Mouse (Mus musculus): ENCODE measurements around the gene Stard3. TPM values are rescaled to one million over a fixed set of nuclear protein-coding genes. Genes with fewer than 3 reads are reported as not detected.
"Not testable (repeated sequence)": the region's sequence is repeated elsewhere in the genome, so short reads cannot be mapped to it uniquely, and the experiment has no call there.

The Stard3 gene
- total RNA-seq, 1 experiment from 2014 or later = 36.2 TPM

GRCm38 (mm10) chr11:98367171-98367862, 9.1 kb downstream of the Stard3 start:
- no peak for ATAC-seq (ENCODE audit: extremely low read depth, insufficient number of reproducible peaks, low FRiP score, poor library complexity, severe bottlenecking)

DNA sequence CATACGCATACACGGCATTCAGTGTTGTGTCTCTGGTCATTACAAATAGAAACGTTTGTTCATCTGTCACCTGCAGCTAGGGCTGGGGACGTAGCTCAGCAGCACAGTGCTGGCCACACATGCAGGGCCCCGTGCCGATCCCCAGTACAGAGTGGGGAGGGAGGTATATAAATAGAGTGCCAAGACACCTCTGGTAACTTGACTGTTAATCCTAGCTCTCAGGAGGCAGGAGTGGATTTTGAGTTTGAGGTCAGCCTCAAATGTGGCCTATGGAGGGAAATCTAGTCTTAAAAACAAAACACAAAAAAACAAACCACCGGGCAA, 9.7 kb downstream of the Stard3 start:
- ATAC-seq (ENCODE audit: extremely low read depth, insufficient number of reproducible peaks, low FRiP score, poor library complexity, severe bottlenecking) = no peak

- ATAC-seq (ENCODE audit: extremely low read depth, insufficient number of reproducible peaks, low FRiP score, poor library complexity, severe bottlenecking) = no peak
Observed at GRCm38 (mm10) chr11:98369337-98369736, 11.2 kb downstream of the Stard3 start.

DNA sequence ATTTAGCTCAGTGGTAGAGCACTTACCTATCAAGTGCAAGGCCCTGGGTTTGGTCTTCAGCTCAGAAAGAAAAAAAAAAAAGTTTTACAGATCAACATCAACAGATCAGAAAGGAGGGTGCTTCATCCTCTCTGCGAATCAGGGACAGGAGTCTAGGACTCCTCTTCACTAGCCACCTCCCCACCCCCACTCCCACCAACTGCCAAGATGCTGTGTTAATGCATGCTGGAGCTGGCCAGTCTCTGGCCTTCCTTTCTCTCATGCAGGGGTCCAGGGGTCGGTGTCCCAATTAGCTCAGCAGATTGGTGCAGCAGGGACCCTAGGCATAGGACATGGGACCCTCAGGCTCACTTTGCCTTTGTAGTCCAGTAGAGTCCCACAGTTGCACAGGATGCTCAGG, 12.4 kb downstream of the Stard3 start:
- no peak for ATAC-seq (ENCODE audit: extremely low read depth, insufficient number of reproducible peaks, low FRiP score, poor library complexity, severe bottlenecking)

GRCm38 (mm10) chr11:98371556-98372240, 13.5 kb downstream of the Stard3 start:
- no peak for ATAC-seq (ENCODE audit: extremely low read depth, insufficient number of reproducible peaks, low FRiP score, poor library complexity, severe bottlenecking)

DNA sequence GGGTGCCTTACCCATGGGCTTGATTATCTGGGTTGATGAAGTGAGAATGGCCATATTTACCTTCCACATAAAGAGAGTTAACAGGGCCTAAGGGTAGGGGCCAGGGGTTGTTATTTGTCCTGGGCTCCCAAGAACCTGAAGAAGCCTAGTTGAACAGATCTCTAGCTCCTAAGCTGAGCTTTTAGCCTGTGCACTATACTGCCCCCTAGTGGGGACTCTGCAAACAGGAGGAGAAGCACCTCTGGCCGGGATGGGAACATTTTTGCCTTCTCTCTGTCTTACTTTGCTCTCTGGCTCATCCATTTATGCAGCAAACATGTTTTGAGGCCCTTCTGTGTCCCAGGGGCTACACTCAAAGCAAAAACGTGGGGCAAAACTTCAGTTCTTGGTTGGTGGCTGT, 14.2 kb downstream of the Stard3 start:
- peak; percentile 50; the same call in 1 of the 2 replicates for ATAC-seq (ENCODE audit: extremely low read depth, insufficient number of reproducible peaks, low FRiP score, poor library complexity, severe bottlenecking)

DNA sequence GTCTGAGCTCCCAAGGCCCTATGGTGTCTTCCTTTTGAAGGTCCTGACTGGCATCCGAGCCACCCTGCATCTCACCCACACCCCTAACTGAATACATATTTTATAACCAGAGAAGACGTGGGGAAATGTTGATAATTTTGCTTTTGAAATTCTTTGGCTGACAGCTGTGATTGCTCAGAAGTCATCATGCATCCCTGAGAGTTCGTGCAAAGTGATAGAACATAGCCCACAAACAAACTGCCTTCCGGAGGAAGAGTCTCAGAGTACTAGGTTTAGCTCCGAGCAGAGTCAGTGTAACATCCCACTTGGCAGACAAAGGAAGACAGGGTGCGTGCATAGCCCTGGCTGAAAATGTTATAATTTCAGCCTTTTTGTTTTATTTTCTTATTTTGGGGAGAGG, 15.1 kb downstream of the Stard3 start:
- ATAC-seq (ENCODE audit: extremely low read depth, insufficient number of reproducible peaks, low FRiP score, poor library complexity, severe bottlenecking) = no peak

- no peak for ATAC-seq (ENCODE audit: extremely low read depth, insufficient number of reproducible peaks, low FRiP score, poor library complexity, severe bottlenecking)
Observed at GRCm38 (mm10) chr11:98374266-98374665, 16.1 kb downstream of the Stard3 start.

DNA sequence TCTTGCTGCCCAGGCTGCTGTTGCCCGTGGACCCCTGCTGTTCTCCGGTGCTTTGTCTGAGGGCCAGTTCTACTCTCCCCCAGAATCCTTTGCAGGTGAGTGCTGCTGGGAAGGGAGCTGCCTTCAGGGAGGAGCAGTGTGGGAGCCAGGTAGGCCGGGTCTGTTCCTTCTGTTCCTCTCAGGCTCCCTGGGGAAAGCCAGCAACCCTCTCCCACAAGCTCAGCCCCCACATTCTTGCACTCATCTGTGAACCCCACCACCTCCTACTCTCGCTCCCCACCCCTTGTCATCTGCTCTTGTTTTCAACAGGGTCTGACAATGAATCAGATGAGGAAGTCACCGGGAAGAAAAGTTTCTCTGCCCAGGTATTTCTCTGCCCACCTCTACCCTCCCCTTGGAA, 18.6 kb downstream of the Stard3 start:
- no peak for ATAC-seq (ENCODE audit: extremely low read depth, insufficient number of reproducible peaks, low FRiP score, poor library complexity, severe bottlenecking)

GRCm38 (mm10) chr11:98377787-98378186, 19.6 kb downstream of the Stard3 start:
- ATAC-seq (ENCODE audit: extremely low read depth, insufficient number of reproducible peaks, low FRiP score, poor library complexity, severe bottlenecking) = no peak

GRCm38 (mm10) chr11:98379379-98379778, 21.2 kb downstream of the Stard3 start:
- no peak for ATAC-seq (ENCODE audit: extremely low read depth, insufficient number of reproducible peaks, low FRiP score, poor library complexity, severe bottlenecking)

DNA sequence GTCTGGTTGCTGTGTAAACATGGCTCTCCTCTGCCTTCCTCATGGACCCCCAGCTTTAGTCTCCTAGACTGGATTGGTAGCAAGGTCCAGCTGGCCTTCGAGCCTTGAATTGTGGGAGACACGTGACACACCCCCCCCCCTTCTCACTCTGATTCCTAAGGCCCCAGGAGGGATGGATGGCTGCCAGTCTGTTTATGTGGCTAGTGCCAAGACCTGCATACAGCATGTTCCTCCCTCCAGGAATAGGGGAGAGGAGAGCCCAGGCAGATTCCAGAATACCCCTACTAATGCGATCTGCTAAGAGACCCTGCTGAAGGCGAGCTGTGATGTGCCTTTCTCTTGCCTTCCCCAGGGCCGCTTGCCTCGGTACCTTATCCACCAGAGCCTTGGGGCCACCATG, 21.9 kb downstream of the Stard3 start:
- ATAC-seq (ENCODE audit: extremely low read depth, insufficient number of reproducible peaks, low FRiP score, poor library complexity, severe bottlenecking) = no peak

GRCm38 (mm10) chr11:98381651-98382050, 23.5 kb downstream of the Stard3 start:
- no peak for ATAC-seq (ENCODE audit: extremely low read depth, insufficient number of reproducible peaks, low FRiP score, poor library complexity, severe bottlenecking)

DNA sequence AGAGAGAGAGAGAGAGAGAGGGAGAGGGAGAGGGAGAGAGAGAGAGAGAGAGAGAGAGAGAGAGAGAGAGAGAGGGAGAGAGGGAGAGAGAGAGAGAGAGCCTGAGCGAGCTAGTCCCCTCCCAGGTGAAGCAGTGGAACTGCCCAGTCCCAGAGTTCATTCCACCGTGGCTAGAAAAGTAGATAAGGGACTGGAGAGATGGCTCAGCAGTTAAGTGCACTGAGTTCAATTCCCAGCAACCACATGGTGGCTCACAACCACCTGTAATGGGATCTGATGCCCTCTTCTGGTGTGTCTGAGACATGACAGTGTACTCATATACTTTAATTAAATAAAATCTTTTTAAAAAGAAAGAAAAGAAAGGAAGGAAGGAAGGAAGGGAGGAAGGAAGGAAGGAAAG, 24.2 kb downstream of the Stard3 start:
- ATAC-seq (ENCODE audit: extremely low read depth, insufficient number of reproducible peaks, low FRiP score, poor library complexity, severe bottlenecking) = not testable (repeated sequence)

DNA sequence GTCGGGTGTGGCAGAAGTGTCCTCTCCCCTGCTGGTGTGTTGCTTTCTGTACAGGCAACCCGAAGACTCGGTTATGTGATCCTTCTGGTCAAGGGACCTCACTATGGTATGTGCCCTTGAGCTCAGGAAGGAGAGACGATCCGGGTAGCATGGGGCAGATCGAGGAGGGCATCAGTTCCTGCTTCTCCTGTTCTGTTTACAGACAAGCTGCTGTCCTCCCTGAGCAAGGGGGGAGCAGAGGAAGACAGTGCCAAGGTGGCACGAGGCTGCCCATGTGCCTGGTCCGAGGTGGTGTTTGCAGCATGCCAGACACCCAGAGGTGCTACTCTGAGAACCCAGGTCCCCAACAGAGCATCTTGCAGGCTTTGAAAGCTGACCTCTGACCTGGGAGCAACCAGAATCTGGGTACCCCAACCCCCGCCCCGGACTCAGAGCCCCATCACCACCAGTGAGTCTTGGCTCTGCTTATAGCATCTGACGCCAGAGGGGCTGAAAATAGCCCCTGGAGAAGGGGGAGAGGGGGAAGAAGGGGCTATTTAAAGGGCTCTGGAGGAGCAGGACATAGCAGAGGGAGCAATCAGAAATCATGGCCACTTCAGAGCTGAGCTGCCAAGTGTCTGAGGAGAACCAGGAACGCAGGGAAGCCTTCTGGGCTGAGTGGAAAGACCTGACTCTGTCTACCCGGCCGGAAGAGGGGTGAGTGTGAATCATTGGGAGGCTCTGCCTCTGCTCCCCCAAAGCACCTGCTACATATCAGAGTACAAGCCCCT, 25.3 kb downstream of the Stard3 start, which contains the start of gene Tcap:
TSS of gene Tcap (plus strand) at position 551 of the 770 bp plus-strand sequence.
- no peak for ATAC-seq (ENCODE audit: extremely low read depth, insufficient number of reproducible peaks, low FRiP score, poor library complexity, severe bottlenecking)

DNA sequence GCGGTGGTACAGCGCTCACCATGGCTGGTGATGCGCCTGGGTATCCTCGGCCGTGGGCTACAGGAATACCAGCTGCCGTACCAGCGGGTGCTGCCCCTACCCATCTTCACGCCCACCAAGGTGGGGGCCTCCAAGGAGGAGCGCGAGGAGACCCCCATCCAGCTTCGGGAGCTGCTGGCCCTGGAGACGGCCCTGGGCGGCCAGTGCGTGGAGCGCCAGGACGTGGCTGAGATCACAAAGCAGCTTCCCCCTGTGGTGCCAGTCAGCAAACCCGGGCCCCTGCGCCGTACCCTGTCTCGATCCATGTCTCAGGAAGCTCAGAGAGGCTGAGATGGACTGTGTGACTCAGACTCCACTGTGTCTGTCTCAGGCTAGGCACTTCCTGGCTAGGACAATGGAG, 26.0 kb downstream of the Stard3 start:
- ATAC-seq (ENCODE audit: extremely low read depth, insufficient number of reproducible peaks, low FRiP score, poor library complexity, severe bottlenecking) = no peak

- no peak for ATAC-seq (ENCODE audit: extremely low read depth, insufficient number of reproducible peaks, low FRiP score, poor library complexity, severe bottlenecking)
Observed at GRCm38 (mm10) chr11:98384721-98385637, 26.8 kb downstream of the Stard3 start.

DNA sequence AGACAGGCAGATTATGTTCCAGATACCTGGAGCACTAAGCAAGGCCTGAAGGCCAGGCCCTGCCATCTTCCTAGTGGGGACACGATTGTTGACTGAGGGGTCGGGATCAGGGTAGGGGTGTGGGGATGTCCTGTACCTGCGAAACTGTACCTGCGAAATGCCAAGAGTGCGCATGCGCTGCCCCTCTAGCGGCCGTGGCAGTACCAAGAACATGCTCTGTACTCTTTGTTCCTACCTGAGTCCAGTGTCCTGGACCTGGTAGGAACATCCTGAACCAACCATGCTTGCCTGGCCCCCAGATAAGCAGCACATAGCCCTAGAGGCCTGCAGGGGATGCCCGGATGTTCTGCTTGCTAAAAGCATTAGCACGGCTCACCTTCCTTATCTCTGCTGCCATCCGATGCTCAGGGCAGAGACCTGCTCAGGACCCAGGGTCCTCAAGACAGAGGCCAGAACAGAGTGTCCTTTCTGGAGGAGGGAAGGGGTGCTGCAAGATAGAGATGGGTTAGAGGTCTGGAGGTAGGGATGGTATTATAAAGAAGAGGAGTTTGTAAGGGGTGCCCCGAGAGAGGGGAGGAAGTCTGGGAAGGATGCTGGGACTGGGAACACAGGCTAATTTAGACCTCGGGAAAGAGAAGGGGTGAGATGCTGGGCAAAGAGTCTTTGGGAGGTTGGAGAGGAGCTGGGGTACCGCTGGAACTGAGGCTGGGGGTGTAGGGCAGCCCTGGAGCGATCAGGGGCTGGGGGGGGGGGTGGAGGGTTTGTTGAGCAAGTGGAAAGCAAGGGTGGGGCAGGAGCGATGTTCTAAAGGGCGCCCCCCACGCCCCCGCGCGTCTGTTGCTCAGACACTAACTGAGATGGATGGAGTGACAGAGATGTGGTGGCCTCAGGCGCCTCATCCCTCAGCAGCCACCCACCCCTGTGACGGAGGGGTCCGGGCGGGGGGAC, 27.7 kb downstream of the Stard3 start, which contains the start of gene Pnmt:
TSS of gene Pnmt (plus strand) at position 813 of the 948 bp plus-strand sequence.
- ATAC-seq (ENCODE audit: extremely low read depth, insufficient number of reproducible peaks, low FRiP score, poor library complexity, severe bottlenecking) = no peak
